Mouse (Mus musculus): ENCODE data around the gene Pgbd1. TPM values are rescaled to one million over a fixed set of nuclear protein-coding genes. Genes with fewer than 3 reads are reported as not detected.

The Pgbd1 gene
- total and polyA plus RNA-seq, 3 experiments: 3.9 to 7.4 (median 4.0) TPM

- Histone ChIP-seq H3K9ac (ENCODE audit: insufficient read depth, low read depth) (peak overlapping the region; percentile 80), H3K27ac (ENCODE audit: insufficient read depth, low read depth) (no peak overlapping the region)
- dilution Hi-C loops (cut with MboI; ENCODE audit: extremely low pct_ligation_motif_present, extremely low pct_unique_long_range_greater_than_20kb, low sequenced_read_pairs): no loop called here
These were observed 12.2 kb upstream of the Pgbd1 start for GRCm38 (mm10) chr13:21453042-21453441.

GRCm38 (mm10) chr13:21447856-21448614 is 7.2 kb upstream of the Pgbd1 start:
- Histone ChIP-seq H3K4me3 (replicated peaks in 1 of 3; ENCODE audit: low read depth in 2 of 3, low read length in 2 of 3, poor library complexity in 1 of 3) (no peak overlapping the region), H3K36me3 (replicated peaks in 1 of 2; ENCODE audit: control insufficient read depth in 1 of 2, insufficient read depth in 1 of 2, low read length in 1 of 2) (peaks cover 36 to 79% of the 10 kb centered on the region in 2 experiments), H3K4me1 (ENCODE audit: control insufficient read depth in 1 of 2, insufficient read depth in 2 of 2) (peaks cover 10 to 66% of the 10 kb centered on the region in 2 experiments; a peak in 3 of 4 replicates), H3K9me3 (replicated peaks; ENCODE audit: low read length) (peaks cover 2% of the 10 kb centered on the region), H3K9ac (ENCODE audit: insufficient read depth, low read depth) (no peak overlapping the region), H3K27me3 (replicated peaks) (no peaks in the 10 kb centered on the region), H3K79me2 (replicated peaks; ENCODE audit: control insufficient read depth, extremely low read depth, insufficient read depth, poor library complexity, severe bottlenecking) (peaks cover 31% of the 10 kb centered on the region), H3K4me2 (ENCODE audit: insufficient read depth, low read depth, poor library complexity, severe bottlenecking) (no peak overlapping the region), H3K27ac (ENCODE audit: insufficient read depth, low read depth) (no peak overlapping the region)
- in situ Hi-C loops (cut with MboI; ENCODE audit: low pct_ligation_motif_present, low pct_unique_long_range_greater_than_20kb, low sequenced_read_pairs): no loop called here
- no peak for DNase-seq (ENCODE audit: extremely low read depth)
- dilution Hi-C loops (cut with MboI; ENCODE audit: extremely low pct_ligation_motif_present, extremely low pct_unique_long_range_greater_than_20kb, low sequenced_read_pairs): no loop called here
- TF ChIP-seq JUND (conservative IDR thresholded peaks at IDR 0.05; ENCODE audit: low read depth, low read length) (no peak), MAFK (IDR thresholded peaks at IDR 0.05; ENCODE audit: insufficient replicate concordance, low read length) (no peak), NRF1 (IDR thresholded peaks at IDR 0.05; ENCODE audit: low read depth, low read length) (no peak), EP300 (IDR thresholded peaks at IDR 0.05; ENCODE audit: low read length) (no peak), GABPA (IDR thresholded peaks at IDR 0.05; ENCODE audit: insufficient replicate concordance, low read depth, low read length) (no peak), MEF2A (IDR thresholded peaks at IDR 0.05; ENCODE audit: borderline replicate concordance, low read depth, low read length) (no peak), ZKSCAN1 (IDR thresholded peaks at IDR 0.05; ENCODE audit: borderline replicate concordance, low read depth, low read length) (no peak), HCFC1 (IDR thresholded peaks at IDR 0.05; ENCODE audit: low read depth, low read length) (no peak), USF2 (conservative IDR thresholded peaks at IDR 0.05; ENCODE audit: low read depth, low read length) (no peak)

More at GRCm38 (mm10) chr13:21453042-21453441, 12.2 kb upstream of the Pgbd1 start:
- no peak for DNase-seq (ENCODE audit: extremely low read depth)
- Histone ChIP-seq H3K9me3 (replicated peaks; ENCODE audit: low read length) (no peaks in the 10 kb centered on the region), H3K4me1 (ENCODE audit: control insufficient read depth in 1 of 2, insufficient read depth in 2 of 2) (peaks cover 0 to 23% of the 10 kb centered on the region in 2 experiments; a peak in 2 of 4 replicates), H3K4me2 (ENCODE audit: insufficient read depth, low read depth, poor library complexity, severe bottlenecking) (peak overlapping the region; percentile 96), H3K36me3 (replicated peaks in 1 of 2; ENCODE audit: control insufficient read depth in 1 of 2, insufficient read depth in 1 of 2, low read length in 1 of 2) (peaks cover 9 to 33% of the 10 kb centered on the region in 2 experiments), H3K79me2 (replicated peaks; ENCODE audit: control insufficient read depth, extremely low read depth, insufficient read depth, poor library complexity, severe bottlenecking) (peaks cover 31% of the 10 kb centered on the region), H3K4me3 (replicated peaks in 1 of 3; ENCODE audit: low read depth in 2 of 3, low read length in 2 of 3, poor library complexity in 1 of 3) (peak overlapping the region; percentile 83 to 97 (median 94)), H3K27me3 (replicated peaks) (no peaks in the 10 kb centered on the region)
- TF ChIP-seq TBP (conservative IDR thresholded peaks at IDR 0.05; ENCODE audit: low read depth, low read length): no peak
- TF ChIP-seq CHD2 (IDR thresholded peaks at IDR 0.05; ENCODE audit: low read length): no peak
- TF ChIP-seq HCFC1 (IDR thresholded peaks at IDR 0.05; ENCODE audit: low read depth, low read length): no peak
- in situ Hi-C loops (cut with MboI; ENCODE audit: low pct_ligation_motif_present, low pct_unique_long_range_greater_than_20kb, low sequenced_read_pairs): loop anchor here (10.0 kb wide), 1 partner anchor 48 kb away; the partner anchor contains the start of gene Zkscan3

Data from CH12.LX (cell line).